Mouse (Mus musculus) embryo, embryonic 9.5 days (tissue): ENCODE measurements around the gene Syt17.

ENCODE experiments used
- DNase-seq: peaks from one replicate; pipeline ENCODE4 v3.0.0-alpha.2; 2017; ENCODE audit errors: extremely low spot score

The Syt17 gene

DNA sequence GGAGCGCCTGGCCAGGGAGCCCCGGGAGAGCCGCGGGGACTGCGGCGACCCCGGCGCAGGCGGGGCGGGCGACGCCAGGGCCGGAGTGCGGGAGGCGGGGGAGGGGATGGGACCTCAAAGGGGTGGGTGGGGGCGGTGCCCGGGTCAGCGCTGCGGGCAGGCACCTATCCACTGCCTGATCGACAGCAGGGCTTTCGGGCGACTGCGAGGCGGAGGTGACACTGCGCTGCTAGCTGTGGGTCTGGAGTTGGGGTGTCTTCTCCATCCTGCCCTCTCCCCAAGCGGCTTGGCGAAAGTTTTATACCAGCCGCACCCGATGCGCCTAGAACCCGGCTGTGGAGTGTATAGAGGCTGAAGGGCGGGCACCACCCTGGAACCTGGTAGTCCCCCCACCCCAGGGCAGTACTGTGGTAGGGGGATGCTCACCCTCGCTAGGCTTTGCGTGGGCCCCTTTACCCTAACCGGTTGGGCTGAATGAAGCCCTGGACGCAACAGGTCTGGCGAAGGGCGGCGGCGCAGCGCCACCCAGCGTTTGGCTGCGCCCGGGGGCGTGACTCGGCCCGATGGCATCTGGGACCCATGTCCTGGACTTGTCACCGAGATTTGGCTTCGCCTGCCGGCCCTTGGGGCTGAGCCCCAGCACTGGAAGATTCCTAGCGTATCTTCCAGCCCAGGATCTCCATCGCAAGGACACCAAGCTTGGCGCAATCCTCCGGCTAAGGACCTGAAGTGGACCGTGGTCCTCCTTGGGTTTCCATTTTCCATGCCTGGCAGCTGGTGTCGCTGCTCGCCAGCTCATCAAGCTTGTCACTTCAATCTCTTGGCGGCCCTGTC is at the start of gene Syt17:
Syt17 (minus strand) TSS at position 89 of the 834 bp plus-strand sequence.
- peak; percentile 84 for DNase-seq

DNA sequence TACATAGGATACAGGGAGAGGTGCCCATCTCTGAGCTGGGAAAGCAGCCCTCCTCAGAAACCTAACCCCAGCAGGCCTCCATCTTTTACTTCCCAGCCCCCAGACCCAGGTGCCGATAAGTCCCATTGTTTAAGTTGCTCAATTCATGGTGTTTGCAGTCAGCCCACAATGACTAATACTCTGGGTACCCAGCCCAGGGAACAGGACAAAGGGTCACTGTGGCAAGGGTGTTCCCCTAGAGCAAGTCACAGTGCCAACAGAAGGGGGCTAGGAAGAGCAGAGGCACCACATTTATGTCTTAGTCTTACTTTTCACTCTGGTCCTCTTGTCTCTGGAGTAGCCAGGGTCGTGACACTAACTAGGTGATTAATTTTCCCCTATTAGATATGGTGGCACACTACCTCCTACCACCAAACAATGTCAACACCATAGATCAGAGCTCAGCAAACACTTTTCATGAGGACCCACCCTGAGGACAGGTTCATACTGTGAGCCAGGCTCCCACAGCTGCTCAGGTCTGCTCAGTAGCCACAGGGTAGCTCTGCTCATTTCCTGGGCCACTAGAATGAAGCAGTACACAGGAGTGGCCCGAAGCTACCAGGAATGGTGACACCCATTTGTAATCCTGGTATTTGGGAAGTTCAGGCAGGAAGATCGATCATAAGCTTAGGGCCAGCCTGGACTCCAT is 47.0 kb upstream of the Syt17 start:
- DNase-seq: no peak

DNA sequence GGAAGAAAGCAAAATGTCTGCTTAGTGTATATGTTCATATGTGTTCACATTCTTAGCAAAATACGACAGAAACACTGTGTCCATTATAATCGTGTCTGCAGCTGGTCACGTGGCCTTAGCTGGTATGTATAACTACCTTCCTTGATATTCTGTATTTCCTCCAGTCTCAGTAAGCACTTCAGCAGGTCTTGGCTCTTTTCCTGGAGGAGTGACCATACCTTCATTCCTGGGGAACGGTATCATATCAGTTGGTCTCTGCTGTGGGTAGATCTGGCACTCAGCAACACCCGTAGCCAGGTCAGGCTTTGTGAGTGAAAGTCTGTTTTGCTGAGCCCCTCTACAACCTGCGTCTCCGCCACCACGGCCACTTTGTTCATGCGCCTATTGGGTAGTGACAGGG is 45.9 kb upstream of the Syt17 start:
- no peak for DNase-seq

DNA sequence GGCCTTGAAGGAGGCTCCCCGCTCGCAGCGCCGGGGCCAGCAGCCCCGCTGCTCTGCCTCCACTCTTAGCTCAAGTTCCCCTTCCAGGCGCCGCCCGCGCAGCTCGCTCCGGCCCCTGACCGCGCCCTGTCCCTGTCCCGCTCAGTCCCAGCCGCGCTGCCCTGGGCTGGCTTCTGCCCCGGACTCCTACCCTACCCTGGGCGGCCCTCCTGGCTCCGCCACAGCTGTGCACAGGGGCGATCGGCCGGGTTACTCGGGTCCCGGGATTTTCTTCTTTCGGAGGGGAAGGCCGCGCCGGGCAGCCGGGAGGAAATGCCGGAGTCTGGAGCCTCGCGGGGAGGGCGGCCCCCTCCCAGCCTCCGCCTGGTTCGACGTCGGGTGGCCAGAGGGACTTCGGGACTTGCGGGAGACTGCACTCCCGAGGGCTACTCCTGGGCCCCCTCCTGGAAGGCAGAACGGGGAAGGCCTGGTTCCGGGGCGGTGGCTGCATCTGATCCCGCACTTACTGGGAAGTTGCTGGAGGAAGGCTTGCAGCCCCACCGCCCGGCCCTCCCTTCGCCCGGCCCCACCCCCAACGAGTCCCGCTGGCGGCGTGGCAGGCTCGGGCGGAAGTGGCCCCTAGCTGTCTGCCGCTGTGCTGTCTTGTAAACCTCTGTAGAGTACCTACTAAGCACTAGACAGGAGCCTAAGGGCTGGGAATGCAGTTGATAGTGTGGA is 43.6 kb upstream of the Syt17 start, which contains the start of gene Itpripl2:
Itpripl2 (minus strand) TSS at position 545 of the 717 bp plus-strand sequence.
- peak; percentile 82 for DNase-seq

DNA sequence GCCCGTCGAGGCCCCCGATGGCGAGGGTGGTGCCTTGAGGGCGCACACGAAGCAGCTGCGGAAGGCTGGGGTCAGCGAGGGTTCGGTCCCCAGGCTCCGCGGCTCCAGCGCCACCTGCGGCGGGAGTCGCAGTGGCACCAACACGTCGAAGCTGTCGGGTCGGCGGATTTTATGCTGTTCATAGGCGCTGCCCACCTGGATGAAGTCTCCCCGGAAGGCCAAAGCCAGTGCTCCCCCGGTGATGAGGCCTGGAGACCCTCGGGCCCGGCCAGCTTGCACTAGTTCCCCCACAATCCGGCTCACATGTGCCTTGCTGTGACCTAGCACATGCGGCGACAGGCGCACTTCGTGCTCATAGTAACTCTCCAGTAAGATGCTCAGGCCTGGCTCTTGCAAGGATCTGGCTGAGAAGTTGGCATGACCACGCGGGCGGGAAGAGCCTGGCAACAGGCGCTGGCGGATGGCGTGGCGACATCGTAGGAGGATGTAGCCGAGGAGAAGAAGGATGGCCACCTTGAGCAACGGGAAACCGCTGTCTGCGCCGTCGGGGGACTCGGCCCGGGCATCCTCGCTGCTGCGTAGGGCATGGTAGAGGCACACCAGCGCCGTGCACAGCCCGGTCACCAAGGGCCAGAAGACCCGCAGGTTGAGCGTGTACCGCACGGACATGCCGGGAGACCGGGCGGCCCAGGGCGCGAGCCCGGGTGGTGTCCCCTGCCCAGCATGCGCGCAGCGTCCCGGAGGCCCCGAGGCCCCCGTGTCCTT is 42.8 kb upstream of the Syt17 start:
- DNase-seq: peak; percentile 49

DNA sequence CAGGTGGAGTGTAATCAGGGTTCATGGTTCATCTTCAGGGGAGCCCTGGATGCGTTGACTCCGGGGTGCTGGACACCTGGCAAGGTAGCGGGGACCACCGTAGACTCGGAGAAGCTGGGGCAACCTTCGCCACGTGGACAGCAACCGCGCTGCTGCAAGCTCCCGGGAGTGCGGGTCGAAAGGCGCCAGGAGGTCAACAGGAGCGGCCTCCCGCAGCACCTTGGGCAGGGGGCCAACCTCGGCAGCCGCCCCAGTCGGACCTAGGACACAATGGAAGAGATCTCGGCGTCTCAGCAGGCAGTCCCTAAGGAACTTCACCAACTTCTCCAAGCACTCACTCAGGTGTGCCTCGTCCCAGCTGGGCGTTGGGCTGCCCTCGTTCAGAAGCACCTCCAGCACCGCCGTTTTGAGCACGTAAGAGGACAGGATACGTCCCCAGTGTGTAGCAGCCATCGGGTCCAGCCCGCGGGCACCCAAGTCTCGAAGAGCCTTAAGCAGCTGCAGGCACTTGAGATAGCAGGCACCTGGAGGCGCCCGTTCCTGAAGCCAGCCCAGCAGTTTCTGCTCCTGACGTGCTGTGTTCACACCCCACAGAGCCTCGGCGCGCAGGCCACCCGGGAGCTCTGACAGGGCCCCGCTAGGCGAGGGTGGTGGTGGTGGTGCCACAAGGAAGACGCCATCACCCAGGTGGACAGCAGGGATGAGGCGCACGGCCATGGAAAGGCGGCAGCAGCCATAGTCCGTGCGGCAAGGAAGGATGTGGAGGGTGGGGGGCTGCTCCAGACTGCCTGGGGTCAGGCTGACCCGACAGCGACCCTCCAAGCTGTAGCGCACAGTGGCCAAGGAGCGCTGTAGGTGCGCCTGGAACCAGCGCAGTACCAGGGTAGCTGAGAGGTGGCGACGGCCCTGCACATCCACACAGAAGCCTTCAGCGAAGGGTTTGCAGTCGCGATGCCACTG is 42.0 kb upstream of the Syt17 start:
- peak; percentile 14 for DNase-seq

DNA sequence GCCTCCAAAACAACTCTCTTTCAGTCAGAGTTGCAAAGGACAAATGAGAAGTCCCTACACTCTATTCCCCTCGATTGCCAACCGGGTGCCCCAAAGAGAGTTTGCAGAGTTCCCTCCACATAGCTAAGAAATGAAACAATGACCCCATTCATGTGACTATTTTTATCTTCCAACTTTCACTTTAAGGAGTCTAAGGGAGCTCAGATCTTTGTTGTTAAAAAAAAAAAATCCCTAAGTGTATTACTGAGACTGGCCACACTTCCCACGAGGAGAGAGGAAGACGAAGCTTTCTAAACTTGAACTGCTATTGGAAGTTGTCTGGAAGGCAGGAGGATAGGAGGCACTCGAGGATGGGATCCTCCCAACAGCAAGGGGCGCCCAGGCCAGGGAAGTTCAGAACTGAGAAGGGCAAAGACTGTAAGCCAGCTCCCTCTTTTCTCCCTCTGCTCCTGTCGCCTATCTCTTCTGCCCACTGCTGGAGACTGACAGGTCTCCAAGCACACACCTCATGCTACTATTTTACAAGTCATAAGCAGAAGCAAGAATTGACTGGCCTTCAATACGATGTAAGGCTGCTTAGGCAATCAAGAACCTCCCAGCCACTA is 40.1 kb upstream of the Syt17 start:
- no peak for DNase-seq

DNA sequence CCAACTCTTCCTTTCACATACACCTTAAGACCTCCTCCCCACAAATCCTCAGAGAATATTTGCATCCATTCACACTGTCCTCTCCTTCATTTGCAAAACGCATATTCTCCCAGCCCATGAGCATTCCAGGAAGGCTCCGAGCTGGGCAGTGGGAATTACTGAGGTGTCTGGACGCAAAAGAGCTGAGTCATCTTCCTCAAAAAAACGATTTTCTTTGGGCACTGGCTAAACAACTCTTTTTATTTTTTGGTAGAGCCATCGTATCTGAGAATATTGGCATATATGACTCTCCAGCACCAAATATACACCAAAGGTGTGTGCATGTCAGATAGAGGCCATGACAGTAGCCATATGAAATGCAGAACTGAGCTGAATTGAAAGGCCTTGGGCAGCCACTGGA is 38.9 kb upstream of the Syt17 start:
- DNase-seq: no peak

DNA sequence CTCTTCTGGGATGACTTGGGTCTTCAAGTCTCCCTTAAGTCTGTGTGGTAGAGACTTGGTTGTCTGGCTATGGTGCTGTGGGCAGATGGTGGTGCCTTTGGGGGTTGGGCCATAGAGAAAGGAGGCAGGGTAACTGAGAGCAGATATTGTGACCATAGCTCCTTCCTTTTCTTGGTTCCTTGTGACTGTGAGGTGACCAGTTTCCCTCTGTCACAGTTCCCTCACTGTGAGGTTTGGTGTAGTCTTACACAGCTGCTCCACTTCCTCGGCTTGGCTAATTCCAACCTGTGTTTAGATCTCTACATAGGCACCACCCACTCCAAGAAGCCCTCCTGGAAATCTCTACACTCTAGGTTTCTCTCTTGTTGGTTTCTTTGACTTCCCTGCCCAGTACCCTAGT is 36.0 kb upstream of the Syt17 start:
- DNase-seq: no peak

DNA sequence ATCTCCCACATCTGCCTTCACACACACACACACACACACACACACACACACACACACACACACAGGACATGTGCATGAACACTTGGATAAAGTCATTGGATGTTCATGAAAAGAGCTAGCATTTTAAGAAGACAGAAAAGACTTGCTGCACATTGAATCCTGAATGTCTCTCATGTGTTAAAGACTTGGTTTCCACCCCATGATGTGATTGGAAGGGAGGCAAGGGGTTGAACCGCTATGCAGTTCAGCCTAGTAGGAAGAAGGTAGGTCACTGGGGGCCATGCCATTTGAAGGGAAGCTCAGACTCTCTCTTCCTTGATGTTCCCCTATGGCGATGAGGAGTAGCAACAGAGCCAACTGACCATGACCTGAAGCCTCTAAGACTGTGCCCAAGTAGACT is 34.0 kb upstream of the Syt17 start:
- DNase-seq: no peak

DNA sequence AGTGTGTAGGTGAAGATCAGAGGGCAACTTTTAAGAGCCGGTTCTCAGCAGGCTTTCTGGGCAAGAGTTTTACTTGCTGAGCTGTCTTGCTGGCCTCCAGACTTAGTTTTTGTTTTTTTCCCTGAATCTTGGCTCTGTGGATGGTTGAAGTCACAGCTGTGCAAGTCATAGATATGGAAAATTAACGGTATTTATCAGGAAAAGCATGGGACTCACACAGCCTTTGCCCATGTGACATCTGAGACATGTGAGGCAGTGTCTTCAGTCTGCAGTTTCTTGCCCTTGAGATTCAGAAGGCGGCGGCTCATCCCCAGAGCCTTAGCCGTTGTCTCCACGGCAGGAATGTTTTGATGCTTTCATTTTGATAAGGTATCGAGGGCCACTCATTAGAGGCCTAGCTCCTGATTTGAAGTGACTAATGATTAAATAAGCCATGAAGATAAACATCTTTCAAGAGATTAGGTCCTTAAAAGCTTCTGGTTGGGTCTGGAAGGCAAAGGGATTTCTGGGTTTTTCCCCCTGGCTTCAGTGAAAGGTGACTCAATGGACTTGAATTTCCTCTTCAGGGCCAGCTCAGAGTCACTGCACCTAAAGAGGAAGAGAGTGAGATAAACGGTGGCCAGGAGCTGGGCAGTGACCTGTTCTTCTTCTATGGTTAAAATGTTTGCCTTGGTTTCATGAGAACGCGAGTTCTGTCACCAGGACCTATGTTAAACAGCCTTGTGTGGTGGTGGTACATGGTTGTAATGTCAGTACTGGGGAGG is 33.2 kb upstream of the Syt17 start:
- no peak for DNase-seq

DNA sequence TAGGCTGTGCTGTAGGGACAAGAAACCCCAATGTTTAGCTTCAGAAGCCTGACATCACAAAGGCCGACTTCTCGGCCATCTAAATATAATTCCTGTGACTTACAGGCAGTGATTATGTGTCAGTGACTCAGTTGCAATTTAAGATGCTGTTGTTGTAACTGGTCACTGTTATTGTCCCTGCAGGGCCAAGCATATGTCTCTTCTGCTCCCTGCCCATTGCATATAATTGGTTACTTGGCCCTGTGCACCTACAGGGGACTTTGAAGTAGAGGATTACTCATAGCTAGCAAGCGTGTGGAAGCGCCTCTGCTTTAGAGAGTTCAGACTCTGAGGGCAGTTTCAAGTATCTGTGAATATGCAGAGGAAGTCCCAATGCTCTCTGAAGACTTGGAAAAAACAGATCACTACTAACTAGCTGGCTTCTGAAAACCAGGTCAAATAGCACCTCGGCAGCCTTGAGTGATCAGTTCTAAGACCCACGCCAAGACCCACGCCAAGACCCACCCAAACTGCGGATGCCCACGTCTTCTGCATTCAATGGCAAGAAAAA is 32.2 kb upstream of the Syt17 start:
- no peak for DNase-seq

DNA sequence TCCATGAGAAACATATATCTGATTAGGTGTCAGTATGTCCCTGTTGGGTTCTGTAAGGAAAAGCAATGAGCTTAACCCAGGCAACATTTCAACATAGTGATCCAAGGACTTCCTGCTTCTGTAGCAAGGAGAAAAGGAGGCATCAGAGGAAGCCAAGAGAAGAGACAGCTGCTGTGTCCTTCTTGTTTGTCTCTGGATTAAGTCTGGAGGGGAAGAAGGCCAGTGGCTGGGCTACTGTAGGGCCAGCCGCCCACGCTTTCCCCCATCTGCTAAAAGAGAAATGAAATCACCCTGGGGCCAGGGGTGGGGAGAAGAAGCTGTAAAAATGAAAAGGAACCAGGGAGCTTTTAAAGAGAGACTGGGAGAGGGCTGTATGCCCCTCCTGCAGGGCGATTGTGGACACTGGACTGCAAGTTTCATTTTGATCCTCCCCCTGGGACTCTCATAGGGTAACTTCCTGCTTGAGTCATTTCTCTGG is 30.9 kb upstream of the Syt17 start:
- no peak for DNase-seq

DNA sequence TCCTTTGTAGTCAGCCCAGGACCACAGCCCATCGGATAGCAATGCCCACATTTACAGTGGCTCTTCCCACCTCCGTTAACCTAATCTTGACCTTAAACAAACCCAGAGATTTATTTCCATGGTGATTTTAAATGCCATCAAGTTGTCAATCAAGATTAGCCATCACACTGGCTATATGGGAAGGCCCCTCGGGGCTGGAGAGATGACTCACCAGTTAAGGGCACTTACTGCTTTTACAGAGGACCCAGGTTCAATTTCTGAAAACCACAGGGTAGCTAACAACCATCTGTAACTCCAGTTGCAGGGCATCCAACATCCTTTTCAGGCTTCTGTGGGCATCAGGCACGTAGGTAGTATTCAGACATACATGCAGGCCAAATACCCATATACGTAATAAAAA is 28.4 kb upstream of the Syt17 start:
- no peak for DNase-seq

DNA sequence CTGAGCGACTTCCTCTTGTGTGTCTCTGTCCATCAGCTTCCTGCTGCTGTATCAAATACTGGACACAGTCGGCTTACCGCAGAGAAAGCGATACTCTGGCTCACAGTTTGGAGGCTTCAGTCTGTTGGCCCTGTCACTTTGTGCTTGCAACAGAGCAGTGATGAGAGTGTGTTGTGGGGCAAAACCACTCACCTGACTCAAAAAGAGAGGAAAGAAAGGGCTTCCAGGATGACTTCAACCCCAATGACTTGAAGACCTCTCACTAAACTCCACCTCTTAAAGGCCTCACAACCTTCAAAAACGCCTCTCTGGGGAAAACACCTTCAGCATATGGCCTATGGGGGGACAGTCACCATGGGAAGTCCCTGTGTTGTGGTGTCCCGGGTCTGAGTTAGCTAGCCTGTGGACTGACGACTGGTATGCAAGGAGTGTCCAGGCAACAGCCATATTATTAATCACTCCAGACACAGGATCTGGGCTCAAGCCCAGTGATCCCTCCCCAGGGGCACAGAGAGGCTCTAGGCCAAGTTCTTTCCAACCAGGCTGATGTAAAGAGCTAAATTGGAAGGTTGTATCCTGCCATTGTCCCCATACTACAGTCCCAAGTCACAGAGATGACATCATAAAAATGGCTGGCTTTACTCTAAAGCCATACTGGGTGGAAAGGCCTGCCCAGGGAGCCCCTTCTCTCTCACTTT is 27.1 kb upstream of the Syt17 start:
- no peak for DNase-seq

DNA sequence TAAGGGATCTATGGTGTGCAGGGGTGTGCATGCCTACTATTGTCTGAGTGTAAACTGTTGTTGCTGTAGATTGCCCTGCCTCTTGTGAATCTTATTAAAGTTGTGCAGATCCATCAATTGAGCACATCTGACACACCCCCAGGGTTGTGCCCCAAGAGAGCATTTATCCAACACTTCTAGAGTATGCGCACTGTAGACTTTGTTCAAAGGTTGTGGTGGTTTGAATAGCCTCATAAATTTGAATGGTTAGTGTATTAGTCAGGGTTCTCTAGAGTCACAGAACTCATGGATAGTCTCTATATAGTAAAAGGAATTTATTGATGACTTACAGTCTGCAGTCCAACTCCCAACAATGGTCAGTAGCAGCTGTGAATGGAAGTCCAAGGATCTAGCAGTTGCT is 24.9 kb upstream of the Syt17 start:
- DNase-seq: no peak

DNA sequence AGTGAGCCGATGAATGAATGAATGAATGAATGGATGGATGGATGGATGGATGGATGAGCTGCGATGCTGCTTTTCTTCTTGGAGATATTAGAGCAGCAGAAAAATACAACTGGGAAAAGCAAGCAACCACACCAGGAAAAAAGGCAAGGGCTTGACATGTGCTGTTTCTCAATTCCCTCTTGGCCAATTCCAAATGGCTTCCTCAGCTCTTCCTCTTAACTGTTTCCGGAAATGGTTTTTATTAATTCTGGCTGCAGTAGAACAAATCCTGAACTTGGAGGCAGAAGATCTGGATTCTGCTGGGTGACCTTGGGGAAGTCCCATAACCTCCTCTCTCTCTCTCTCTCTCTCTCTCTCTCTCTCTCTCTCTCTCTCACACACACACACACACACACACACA is 20.0 kb upstream of the Syt17 start:
- DNase-seq: no peak

DNA sequence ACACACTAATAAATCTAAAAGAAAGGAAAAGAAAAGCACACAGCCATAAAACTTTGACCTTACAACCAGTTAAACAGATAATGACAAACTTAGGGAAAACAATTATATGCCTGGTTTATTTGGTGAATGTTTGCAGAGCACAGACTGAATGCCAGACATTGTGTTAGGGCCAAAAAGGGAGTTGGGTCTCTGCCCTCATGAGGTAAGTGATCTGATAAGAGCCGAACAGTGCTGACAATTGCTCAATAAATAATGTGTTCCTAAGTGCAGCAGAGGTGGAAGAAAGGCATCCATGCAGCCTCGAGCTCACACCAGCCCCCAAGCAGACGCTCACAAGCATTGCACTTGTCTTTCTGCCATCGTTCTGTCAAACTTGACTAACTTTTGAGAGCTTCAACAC is 16.4 kb upstream of the Syt17 start:
- no peak for DNase-seq
